Mouse (Mus musculus) small intestine, adult 2 months (tissue): ENCODE measurements around the gene Gpr157.

Experiments used
- CTCF ChIP-seq: fragments of 200-500 bp; IDR thresholded peaks from 2 replicates; pipeline ENCODE4 v1.5.1; 2012; ENCODE audit warnings: low read depth, mild to moderate bottlenecking, control low read depth, inconsistent platforms, low read length, moderate library complexity, mixed read lengths; ENCODE audit not compliant: insufficient replicate concordance, insufficient read length; ENCODE audit errors: extremely low read depth
- POLR2A ChIP-seq: fragments of 200-500 bp; IDR thresholded peaks from 2 replicates; pipeline ENCODE4 v1.6.1; 2012; ENCODE audit warnings: low read depth, mild to moderate bottlenecking, control low read depth, inconsistent platforms, low read length, moderate library complexity

GRCm38 (mm10) chr4:150112867-150113266, 25.7 kb downstream of the Gpr157 start:
- TF ChIP-seq POLR2A (no peak), CTCF (peak; percentile 87)
